Mouse (Mus musculus) urinary bladder, postnatal 4 days (tissue): ENCODE measurements at regions not wholly inside any gene's neighbourhood (a gene's known extent, or its start where the extent isn't known, plus 50 kb on each side); places are given as distances from the start of the nearest gene placed in this dataset.

Source experiments
- DNase-seq, 2 experiments: peaks; one replicate each; pipeline ENCODE4 v3.0.0; 2021 to 2022; ENCODE audit warnings: low spot score in 2 of 2

GRCm38 (mm10) chr9:51523471-51523870, 194.8 kb upstream of the 1810046K07Rik start:
- no peak for DNase-seq

GRCm38 (mm10) chr9:51525906-51526305, 197.2 kb upstream of the 1810046K07Rik start:
- no peak for DNase-seq

GRCm38 (mm10) chr9:51538894-51539293, 210.2 kb upstream of the 1810046K07Rik start:
- no peak for DNase-seq

- DNase-seq, result no peak
These were observed 213.2 kb upstream of the 1810046K07Rik start for GRCm38 (mm10) chr9:51541940-51542339.

GRCm38 (mm10) chr9:51572040-51572439, 193.1 kb upstream of the Arhgap20 start:
- DNase-seq, result no peak

GRCm38 (mm10) chr9:51581601-51582000, 183.5 kb upstream of the Arhgap20 start:
- no peak for DNase-seq

- DNase-seq, result no peak
These were observed 171.4 kb upstream of the Arhgap20 start for GRCm38 (mm10) chr9:51593707-51594106.

- no peak for DNase-seq
These were observed 166.4 kb upstream of the Arhgap20 start for GRCm38 (mm10) chr9:51598706-51599105.

- no peak for DNase-seq
These were observed 157.0 kb upstream of the Arhgap20 start for GRCm38 (mm10) chr9:51608158-51608557.

- DNase-seq, result no peak
These were observed 156.3 kb upstream of the Arhgap20 start for GRCm38 (mm10) chr9:51608697-51609456.

GRCm38 (mm10) chr9:51626156-51626555, 139.0 kb upstream of the Arhgap20 start:
- DNase-seq, result no peak

GRCm38 (mm10) chr9:51636097-51636496, 129.0 kb upstream of the Arhgap20 start:
- DNase-seq, result no peak

GRCm38 (mm10) chr9:51636559-51637127, 128.5 kb upstream of the Arhgap20 start:
- DNase-seq, result no peak

GRCm38 (mm10) chr9:51637131-51637920, 127.8 kb upstream of the Arhgap20 start:
- no peak for DNase-seq

- no peak for DNase-seq
These were observed 123.4 kb upstream of the Arhgap20 start for GRCm38 (mm10) chr9:51641706-51642105.

- DNase-seq, result no peak
These were observed 119.7 kb upstream of the Arhgap20 start for GRCm38 (mm10) chr9:51645426-51645825.

GRCm38 (mm10) chr9:51653376-51654292, 111.5 kb upstream of the Arhgap20 start:
- no peak for DNase-seq

- no peak for DNase-seq
These were observed 110.5 kb upstream of the Arhgap20 start for GRCm38 (mm10) chr9:51654645-51655044.

GRCm38 (mm10) chr9:51657796-51658195, 107.3 kb upstream of the Arhgap20 start:
- no peak for DNase-seq

GRCm38 (mm10) chr9:51660908-51661874, 103.9 kb upstream of the Arhgap20 start:
- DNase-seq, result peak in 1 of 2 experiments; percentile 47
